Mouse (Mus musculus) embryonic stem cell, embryonic (primary cell): ENCODE data around the gene Dhx30.

Experiments
- CTCF ChIA-PET, 4 experiments: fragments of 300-600 bp in 2 of 4; fragments of 350-600 bp in 2 of 4; sonication (Branson Sonifier 250); formaldehyde crosslinking; loops; one replicate each; lab custom pipeline; 2022; ENCODE audit warnings: inconsistent platforms in 2 of 4; lab: Charles Lee
- POLR2A ChIA-PET, 4 experiments: fragments of 300-600 bp in 2 of 4; fragments of 350-600 bp in 2 of 4; sonication (Branson Sonifier 250); formaldehyde crosslinking; loops; one replicate each; lab custom pipeline; 2022; ENCODE audit warnings: antibody characterized with exemption in 4 of 4, inconsistent platforms in 1 of 4; lab: Charles Lee

Dhx30 gene

GRCm38 (mm10) chr9:110037895-110038294 lies 79.7 kb downstream of the Dhx30 start:
- POLR2A ChIA-PET = interaction anchor here in 3 of 4 experiments (0.6 to 1.4 kb wide), 7 partner anchors 8 to 52 kb away, joined by 3 to 4 read pairs (median 3); no protein-coding TSS in a partner anchor
- CTCF ChIA-PET = interaction anchor here in 1 of 4 experiments (0.6 kb wide), 1 partner anchor 942 kb away, joined by 3 read pairs; no protein-coding TSS in a partner anchor

- POLR2A ChIA-PET = interaction anchor here (0.5 to 2.2 kb wide), 9 partner anchors 12 to 104 kb away, joined by 3 to 6 read pairs (median 3); partner anchors contain the start of gene Map4 (in 1 of the 4)
- CTCF ChIA-PET = interaction anchor here in 1 of 4 experiments (1.0 to 1.2 kb wide), 2 partner anchors 37 to 66 kb away, joined by 3 to 6 read pairs; no protein-coding TSS in a partner anchor
Measured at GRCm38 (mm10) chr9:110035091-110035490, 82.5 kb downstream of the Dhx30 start.
